16 mouse cellular contexts compared by ENCODE assay signal in the genomic region with DNA sequence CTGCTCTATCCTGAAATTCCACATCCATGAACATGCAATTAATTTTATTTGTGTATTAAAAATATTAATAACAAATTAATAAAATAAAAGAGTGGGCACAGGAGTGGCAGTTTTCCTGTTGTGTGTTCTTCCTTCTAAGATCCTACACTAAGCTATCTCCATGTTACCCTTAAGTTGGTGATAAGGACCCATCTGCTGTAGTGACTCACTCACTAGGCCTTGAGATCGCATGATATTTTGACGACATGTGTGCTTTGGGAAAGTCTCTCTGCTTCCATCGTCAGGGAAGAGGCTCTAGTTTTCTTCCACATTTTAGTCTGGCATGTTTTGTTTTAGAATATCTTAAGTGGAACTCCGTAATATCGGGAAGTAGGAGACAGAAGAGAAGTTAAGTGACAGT.
"Had no signal": no experiment of that assay in that cellular context is flagged by ENCODE, and none has a peak within 500 bp of the region (broad histone marks: within the 10 kb centered on the region; RNA-seq: fewer than 3 reads in every experiment).

No protein-coding gene starts in this region.

- H3K9me3 ChIP-seq: neural tube, embryonic 12.5 days; neural tube, embryonic 13.5 days; neural tube, embryonic 15.5 days; stomach, embryonic 15.5 days had no signal

- H3K4me3 ChIP-seq: neural tube, embryonic 12.5 days; neural tube, embryonic 13.5 days; neural tube, embryonic 15.5 days; stomach, embryonic 15.5 days had no signal

- H3K27ac ChIP-seq: neural tube, embryonic 12.5 days; neural tube, embryonic 13.5 days; neural tube, embryonic 15.5 days; stomach, embryonic 15.5 days; stomach, postnatal 0 days had no signal

- H3K9ac ChIP-seq: neural tube, embryonic 12.5 days; neural tube, embryonic 13.5 days; neural tube, embryonic 15.5 days; stomach, embryonic 15.5 days had no signal

- H3K27me3 ChIP-seq: neural tube, embryonic 12.5 days; neural tube, embryonic 13.5 days; neural tube, embryonic 15.5 days; stomach, embryonic 15.5 days had no signal

- DNase-seq: retina, postnatal 1 day; right cerebral cortex, adult 18-20 months; right cerebral cortex, postnatal 14 days; right cerebral cortex, postnatal 25 days; right cerebral cortex, postnatal 4 days; thymus, adult 18-20 months; thymus, adult 2 months; thymus, postnatal 14 days; thymus, postnatal 25 days; thymus, postnatal 36 days; thymus, postnatal 4 days had no signal

- H3K36me3 ChIP-seq: neural tube, embryonic 12.5 days; neural tube, embryonic 13.5 days; neural tube, embryonic 15.5 days; stomach, embryonic 15.5 days had no signal
